Mouse (Mus musculus): ENCODE data around the gene Prdm11. TPM values are rescaled to one million over a fixed set of nuclear protein-coding genes. Genes with fewer than 3 reads are reported as not detected.

The Prdm11 gene
- total RNA-seq, 1 experiment from 2014 or later: 9.3 TPM

DNA sequence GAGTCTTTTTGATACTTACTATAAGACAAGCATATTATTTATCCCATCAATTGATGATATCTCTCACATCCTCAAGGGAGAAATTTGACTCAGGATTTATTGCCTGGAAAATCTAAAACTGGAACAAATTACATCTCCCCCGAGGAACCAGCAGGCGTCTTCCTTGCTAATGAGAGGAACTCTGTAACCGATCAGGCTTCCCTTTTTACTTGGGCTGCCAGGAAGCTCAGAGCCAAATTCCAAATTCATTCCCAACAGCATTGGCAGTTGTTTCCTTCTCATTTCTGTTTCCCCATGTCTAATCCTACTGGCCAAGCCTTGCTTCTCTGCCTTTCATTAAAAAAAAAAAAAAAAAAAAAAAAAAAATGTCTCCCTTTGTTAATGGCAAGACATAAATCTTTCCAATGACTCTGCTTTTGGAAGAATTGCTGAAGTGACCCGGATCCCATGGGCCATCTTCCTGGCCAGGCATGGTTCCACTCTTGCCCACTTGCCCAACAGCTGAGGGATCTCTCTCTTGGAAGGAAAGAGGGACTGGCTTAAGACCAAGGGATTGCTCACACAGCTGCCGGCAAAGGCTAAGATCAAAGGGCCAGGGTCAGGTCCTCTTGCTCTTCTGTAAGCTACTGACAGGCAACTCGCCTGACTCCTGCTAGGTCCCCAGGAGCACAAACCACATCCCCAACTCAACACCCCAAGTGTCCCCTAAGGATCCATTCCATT is 2.8 kb upstream of the Prdm11 start:
- ATAC-seq (replicated peaks in 1 of 2; ENCODE audit: insufficient read depth in 1 of 2, low FRiP score in 2 of 2, low TSS enrichment in 1 of 2, low read depth in 1 of 2, poor library complexity in 2 of 2, severe bottlenecking in 2 of 2): no peak

- no peak for ATAC-seq (replicated peaks in 1 of 2; ENCODE audit: insufficient read depth in 1 of 2, low FRiP score in 2 of 2, low TSS enrichment in 1 of 2, low read depth in 1 of 2, poor library complexity in 2 of 2, severe bottlenecking in 2 of 2)
These were observed 1.6 kb upstream of the Prdm11 start for GRCm38 (mm10) chr2:93047491-93048050.

GRCm38 (mm10) chr2:93047036-93047435 is 1.1 kb upstream of the Prdm11 start:
- ATAC-seq (replicated peaks in 1 of 2; ENCODE audit: insufficient read depth in 1 of 2, low FRiP score in 2 of 2, low TSS enrichment in 1 of 2, low read depth in 1 of 2, poor library complexity in 2 of 2, severe bottlenecking in 2 of 2): no peak

DNA sequence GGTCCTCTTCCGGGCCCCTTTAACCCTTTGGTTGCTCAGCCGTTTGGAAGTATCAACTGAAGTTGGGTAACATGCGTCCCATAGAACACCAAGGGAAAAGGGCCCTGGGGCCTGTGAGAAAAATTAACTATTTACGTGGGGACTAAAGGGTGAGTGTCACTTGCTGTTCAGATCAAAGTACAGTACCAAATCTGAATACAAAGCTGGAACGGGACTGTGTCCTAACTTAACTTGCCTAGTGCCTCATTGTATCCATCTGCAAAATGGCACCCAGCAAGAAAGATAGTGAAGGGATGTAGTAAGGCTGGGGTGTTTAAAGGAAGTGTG is 505 bp upstream of the Prdm11 start:
- ATAC-seq (replicated peaks in 1 of 2; ENCODE audit: insufficient read depth in 1 of 2, low FRiP score in 2 of 2, low TSS enrichment in 1 of 2, low read depth in 1 of 2, poor library complexity in 2 of 2, severe bottlenecking in 2 of 2): no peak

GRCm38 (mm10) chr2:93045129-93045817 is 694 bp downstream of the Prdm11 start:
- ATAC-seq (replicated peaks in 1 of 2; ENCODE audit: insufficient read depth in 1 of 2, low FRiP score in 2 of 2, low TSS enrichment in 1 of 2, low read depth in 1 of 2, poor library complexity in 2 of 2, severe bottlenecking in 2 of 2): peak; percentile 77 to 89

- no peak for ATAC-seq (replicated peaks in 1 of 2; ENCODE audit: insufficient read depth in 1 of 2, low FRiP score in 2 of 2, low TSS enrichment in 1 of 2, low read depth in 1 of 2, poor library complexity in 2 of 2, severe bottlenecking in 2 of 2)
These were observed 2.4 kb downstream of the Prdm11 start for GRCm38 (mm10) chr2:93043449-93044157.

DNA sequence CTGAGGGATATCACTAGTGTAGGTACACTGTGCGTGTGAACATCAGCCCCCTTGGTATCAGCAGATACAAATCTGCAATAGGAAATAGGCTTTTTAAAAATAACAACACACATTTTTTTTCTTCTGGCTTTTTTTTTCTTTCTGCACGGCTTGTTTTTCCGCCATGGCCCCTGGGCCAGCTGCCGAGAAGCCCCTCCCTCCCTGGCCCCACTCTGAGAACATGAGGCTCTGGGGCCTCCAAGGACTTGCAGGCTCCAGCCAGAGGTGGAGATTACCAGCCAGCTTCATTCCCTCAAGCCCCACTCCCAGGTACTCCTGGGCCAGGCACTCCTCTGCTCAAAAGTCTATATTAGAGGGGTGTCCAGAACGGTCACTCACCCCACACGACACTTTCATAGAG is 4.5 kb downstream of the Prdm11 start:
- ATAC-seq (replicated peaks in 1 of 2; ENCODE audit: insufficient read depth in 1 of 2, low FRiP score in 2 of 2, low TSS enrichment in 1 of 2, low read depth in 1 of 2, poor library complexity in 2 of 2, severe bottlenecking in 2 of 2): no peak

- no peak for ATAC-seq (replicated peaks in 1 of 2; ENCODE audit: insufficient read depth in 1 of 2, low FRiP score in 2 of 2, low TSS enrichment in 1 of 2, low read depth in 1 of 2, poor library complexity in 2 of 2, severe bottlenecking in 2 of 2)
These were observed 5.1 kb downstream of the Prdm11 start for GRCm38 (mm10) chr2:93040841-93041240.

DNA sequence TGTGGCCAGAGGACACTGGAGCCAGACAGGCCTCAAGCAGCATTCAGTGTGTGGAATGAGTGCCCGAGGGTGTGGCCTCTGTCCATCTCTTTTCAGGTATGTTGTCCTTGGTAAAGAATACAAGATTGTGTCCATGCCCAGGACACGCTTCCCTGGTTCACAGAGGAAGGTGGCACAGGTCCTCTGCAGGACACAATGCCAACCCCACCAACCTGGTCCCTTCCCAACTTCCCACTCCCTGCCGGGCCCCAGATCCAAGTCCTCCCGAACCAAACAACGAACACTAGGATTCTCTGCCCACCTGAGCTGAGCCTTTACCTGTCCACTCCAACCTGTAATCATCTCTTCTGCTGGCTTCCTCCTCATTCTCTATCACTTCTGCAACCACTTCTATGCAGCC is 6.3 kb downstream of the Prdm11 start:
- ATAC-seq (replicated peaks in 1 of 2; ENCODE audit: insufficient read depth in 1 of 2, low FRiP score in 2 of 2, low TSS enrichment in 1 of 2, low read depth in 1 of 2, poor library complexity in 2 of 2, severe bottlenecking in 2 of 2): no peak

DNA sequence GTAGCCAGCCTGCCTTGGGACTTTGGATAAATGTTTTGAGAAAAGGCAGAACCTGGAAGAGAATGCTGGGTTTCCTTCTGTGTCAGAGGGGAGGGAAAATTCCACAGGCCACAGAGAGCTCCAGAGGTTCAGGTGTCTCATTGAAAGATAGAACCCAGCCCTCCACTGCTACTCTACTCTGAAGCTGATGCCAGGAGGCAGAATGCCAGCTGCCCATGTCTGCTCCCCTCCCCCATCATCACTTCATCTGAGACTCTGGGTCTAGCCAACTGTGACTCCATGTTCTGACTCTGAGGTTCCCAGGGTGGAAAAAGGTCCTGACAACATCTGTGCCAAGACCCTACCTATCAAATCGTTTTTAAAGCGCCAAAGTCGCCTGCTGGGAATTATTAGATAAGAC is 6.9 kb downstream of the Prdm11 start:
- ATAC-seq (replicated peaks in 1 of 2; ENCODE audit: insufficient read depth in 1 of 2, low FRiP score in 2 of 2, low TSS enrichment in 1 of 2, low read depth in 1 of 2, poor library complexity in 2 of 2, severe bottlenecking in 2 of 2): no peak

- peak; percentile 40 to 52 for ATAC-seq (replicated peaks in 1 of 2; ENCODE audit: insufficient read depth in 1 of 2, low FRiP score in 2 of 2, low TSS enrichment in 1 of 2, low read depth in 1 of 2, poor library complexity in 2 of 2, severe bottlenecking in 2 of 2)
These were observed 10.3 kb downstream of the Prdm11 start for GRCm38 (mm10) chr2:93035631-93036030.

DNA sequence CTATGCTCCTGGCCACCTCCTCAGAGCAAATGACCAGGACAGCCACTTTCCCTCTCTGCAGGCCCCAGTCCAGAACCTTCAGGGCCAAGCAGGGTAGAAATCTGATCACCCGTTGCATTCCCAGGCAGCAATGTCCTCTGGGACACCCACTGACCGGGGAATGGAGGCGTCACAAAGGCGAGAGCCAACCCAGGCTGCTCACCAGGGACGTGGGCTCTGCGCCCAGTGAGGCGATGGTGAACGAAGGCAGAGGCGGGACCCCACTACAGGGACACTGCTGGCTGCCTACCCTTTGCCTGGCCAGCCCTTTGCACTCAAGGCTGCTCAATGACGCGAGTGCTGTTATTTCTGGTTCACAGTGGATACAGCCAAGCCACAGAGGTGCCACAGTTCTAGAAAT is 13.3 kb downstream of the Prdm11 start:
- ATAC-seq (replicated peaks in 1 of 2; ENCODE audit: insufficient read depth in 1 of 2, low FRiP score in 2 of 2, low TSS enrichment in 1 of 2, low read depth in 1 of 2, poor library complexity in 2 of 2, severe bottlenecking in 2 of 2): no peak

- ATAC-seq (replicated peaks in 1 of 2; ENCODE audit: insufficient read depth in 1 of 2, low FRiP score in 2 of 2, low TSS enrichment in 1 of 2, low read depth in 1 of 2, poor library complexity in 2 of 2, severe bottlenecking in 2 of 2): no peak
These were observed 13.9 kb downstream of the Prdm11 start for GRCm38 (mm10) chr2:93032049-93032448.

DNA sequence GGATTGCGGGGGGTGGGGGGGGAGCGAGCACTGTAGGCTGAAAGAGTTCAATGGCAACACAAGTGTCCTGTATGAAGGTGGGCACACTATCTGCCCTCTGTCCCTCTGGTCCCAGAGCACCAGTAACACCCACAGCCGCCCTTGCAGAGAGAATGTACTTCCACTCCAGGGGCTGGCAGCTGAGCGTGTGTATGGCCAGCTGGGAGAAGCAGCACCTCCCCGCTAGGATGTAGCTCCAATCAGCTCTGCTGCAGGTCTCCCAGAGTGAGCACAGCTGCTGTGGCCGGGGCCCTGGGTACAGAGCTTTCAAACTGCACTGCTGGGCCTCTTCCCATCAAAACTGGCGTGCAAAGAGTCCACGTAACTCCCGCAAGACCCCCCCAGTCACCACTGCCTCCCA is 14.9 kb downstream of the Prdm11 start:
- no peak for ATAC-seq (replicated peaks in 1 of 2; ENCODE audit: insufficient read depth in 1 of 2, low FRiP score in 2 of 2, low TSS enrichment in 1 of 2, low read depth in 1 of 2, poor library complexity in 2 of 2, severe bottlenecking in 2 of 2)

- peak; percentile 38 to 51 for ATAC-seq (replicated peaks in 1 of 2; ENCODE audit: insufficient read depth in 1 of 2, low FRiP score in 2 of 2, low TSS enrichment in 1 of 2, low read depth in 1 of 2, poor library complexity in 2 of 2, severe bottlenecking in 2 of 2)
These were observed 15.9 kb downstream of the Prdm11 start for GRCm38 (mm10) chr2:93030101-93030500.

- ATAC-seq (replicated peaks in 1 of 2; ENCODE audit: insufficient read depth in 1 of 2, low FRiP score in 2 of 2, low TSS enrichment in 1 of 2, low read depth in 1 of 2, poor library complexity in 2 of 2, severe bottlenecking in 2 of 2): peak; percentile 58 to 66
These were observed 16.5 kb downstream of the Prdm11 start for GRCm38 (mm10) chr2:93029267-93030060.

- ATAC-seq (replicated peaks in 1 of 2; ENCODE audit: insufficient read depth in 1 of 2, low FRiP score in 2 of 2, low TSS enrichment in 1 of 2, low read depth in 1 of 2, poor library complexity in 2 of 2, severe bottlenecking in 2 of 2): no peak
These were observed 17.1 kb downstream of the Prdm11 start for GRCm38 (mm10) chr2:93028865-93029264.

All from hematopoietic stem cell, adult 5-6 weeks (primary cell).